Mouse (Mus musculus) naive thymus-derived CD4-positive, alpha-beta T cell, adult 5 months (primary cell): ENCODE results near the gene Gm11639. TPM values are rescaled to one million over a fixed set of nuclear protein-coding genes. Genes with fewer than 3 reads are reported as not detected.

Experiments
- polyA plus RNA-seq: library from polyadenylated mRNA; unstranded; fragments of 100-300 nt; shearing (Covaris generic); gene quantifications from one replicate; pipeline ENCODE4 v1.2.1, GENCODE M21; 2017

The Gm11639 gene
- 0.21 TPM for polyA plus RNA-seq

GRCm38 (mm10) chr11:104685548-104685947 lies at the start of gene Gm11639:
TSS of gene Gm11639 (plus strand) at chr11:104685707.

GRCm38 (mm10) chr11:105063292-105063691 lies 377.8 kb downstream of the Gm11639 start, which contains the start of gene Efcab3:
TSS of gene Efcab3 (plus strand) at chr11:105063592.

GRCm38 (mm10) chr11:105125735-105126519 lies 440.4 kb downstream of the Gm11639 start, which contains the start of gene Mettl2:
TSS of gene Mettl2 (plus strand) at chr11:105126425.

GRCm38 (mm10) chr11:105146593-105146992 lies 461.1 kb downstream of the Gm11639 start, which contains the start of gene Gm10842:
TSS of gene Gm10842 (plus strand) at chr11:105146893.

Other genes starting within 250 kb of the Gm11639 start
- 118 TPM for gene Kansl1, start 216.8 kb upstream of the Gm11639 start, polyA plus RNA-seq
- 47.5 TPM for gene Cdc27, start 135.1 kb upstream of the Gm11639 start, polyA plus RNA-seq
- 3.2 TPM for gene Myl4, start 135.0 kb upstream of the Gm11639 start, polyA plus RNA-seq
- 58.3 TPM for gene Itgb3, start 77.7 kb upstream of the Gm11639 start, polyA plus RNA-seq